Mouse (Mus musculus) limb, embryonic 15.5 days (tissue): ENCODE measurements around the gene Trim45. TPM values are rescaled to one million over a fixed set of nuclear protein-coding genes. Genes with fewer than 3 reads are reported as not detected.
A peak's percentile ranks its signal among the peaks of the same experiment; 100 is the strongest.

Experiments used
- ATAC-seq: fragments of 200-750 bp; cut with Nextera tagmentation; 2 replicates; pipeline ENCODE4 v1.8.0; 2017; ENCODE audit warnings: low read depth, moderate TSS enrichment; ENCODE audit not compliant: insufficient number of reproducible peaks, low FRiP score, low TSS enrichment
- H3K27ac ChIP-seq: fragments of 300-500 bp; sonication (generic); 2 replicates; pipeline ENCODE4 v1.5.1; 2015; ENCODE audit warnings: moderate library complexity, mild to moderate bottlenecking, inconsistent platforms
- H3K27me3 ChIP-seq: fragments of 300-500 bp; sonication (generic); 2 replicates; pipeline ENCODE4 v1.6.1; 2015; ENCODE audit warnings: inconsistent platforms
- H3K36me3 ChIP-seq: fragments of 300-500 bp; sonication (generic); 2 replicates; pipeline ENCODE4 v1.6.1; 2015; ENCODE audit warnings: inconsistent platforms
- H3K4me1 ChIP-seq: fragments of 300-500 bp; sonication (generic); 2 replicates; pipeline ENCODE4 v1.6.1; 2015; ENCODE audit warnings: inconsistent platforms
- H3K4me2 ChIP-seq: fragments of 300-500 bp; sonication (generic); 2 replicates; pipeline ENCODE4 v1.6.1; 2015; ENCODE audit warnings: mild to moderate bottlenecking, inconsistent platforms
- H3K4me3 ChIP-seq: fragments of 300-500 bp; sonication (generic); 2 replicates; pipeline ENCODE4 v1.5.1; 2015; ENCODE audit warnings: mild to moderate bottlenecking, inconsistent platforms
- H3K9ac ChIP-seq: fragments of 300-500 bp; sonication (generic); 2 replicates; pipeline ENCODE4 v1.6.1; 2015; ENCODE audit warnings: inconsistent platforms
- H3K9me3 ChIP-seq: fragments of 300-500 bp; sonication (generic); 2 replicates; pipeline ENCODE4 v1.6.1; 2016; ENCODE audit warnings: inconsistent platforms
- WGBS: fragments of 180-500 bp; shearing (Covaris S2); methylation state at CpG from one replicate; pipeline ENCODE4 v1.1.7; 2015; 5-methylcytosine and 5-hydroxymethylcytosine counted together
- polyA plus RNA-seq: library from polyadenylated mRNA; unstranded; fragments of >200 nt; fragmentation: Nextera tagmentation; extraction: Ambion mirVana; gene quantifications from 2 replicates; pipeline ENCODE4 v1.2.1, GENCODE M21; 2015

The Trim45 gene
- polyA plus RNA-seq, 1 experiment from 2014 or later = 5.9 TPM

- 62% methylated on average over 6 of the region's 6 CpGs for WGBS
- no peak overlapping the region for H3K9ac ChIP-seq
- no peak overlapping the region for H3K4me3 ChIP-seq
- no peak overlapping the region for H3K4me2 ChIP-seq
- no peaks in the 10 kb centered on the region for H3K27me3 ChIP-seq
- H3K27ac ChIP-seq = no peak overlapping the region
- H3K4me1 ChIP-seq = no peaks in the 10 kb centered on the region
- ATAC-seq = no peak
- H3K36me3 ChIP-seq = peaks cover 66% of the 10 kb centered on the region
- no peaks in the 10 kb centered on the region for H3K9me3 ChIP-seq
Observed at GRCm38 (mm10) chr3:100935521-100935920, 13.5 kb downstream of the Trim45 start.

DNA sequence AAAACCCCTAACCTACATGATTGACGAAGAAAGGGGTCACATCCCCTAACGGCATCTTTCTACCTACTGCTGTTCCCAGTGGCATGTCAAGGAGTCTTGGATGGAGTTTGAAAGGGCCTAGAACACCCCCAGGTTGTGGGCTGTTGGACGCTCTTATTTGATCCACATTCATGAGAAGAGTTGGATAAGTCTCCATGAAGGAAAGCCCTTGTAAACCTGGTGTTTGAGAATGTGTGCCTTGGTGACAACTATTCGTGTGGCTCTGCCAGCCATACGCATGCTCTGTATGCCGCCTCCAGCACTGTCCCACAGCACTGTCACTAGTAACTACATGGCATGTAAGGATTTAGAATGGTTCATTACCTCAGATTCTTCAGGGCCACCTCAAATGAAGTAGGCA is 14.2 kb downstream of the Trim45 start:
- H3K4me2 ChIP-seq = no peak overlapping the region
- H3K36me3 ChIP-seq = peaks cover 66% of the 10 kb centered on the region
- no peak for ATAC-seq
- WGBS = 98% methylated on average over 6 of the region's 6 CpGs
- H3K9me3 ChIP-seq = no peaks in the 10 kb centered on the region
- no peaks in the 10 kb centered on the region for H3K4me1 ChIP-seq
- H3K27ac ChIP-seq = no peak overlapping the region
- no peaks in the 10 kb centered on the region for H3K27me3 ChIP-seq
- H3K9ac ChIP-seq = no peak overlapping the region
- H3K4me3 ChIP-seq = no peak overlapping the region

- Histone ChIP-seq H3K9me3 (no peaks in the 10 kb centered on the region), H3K27ac (no peak overlapping the region), H3K27me3 (no peaks in the 10 kb centered on the region), H3K4me1 (no peaks in the 10 kb centered on the region), H3K36me3 (peaks cover 60% of the 10 kb centered on the region), H3K4me3 (no peak overlapping the region), H3K9ac (no peak overlapping the region), H3K4me2 (no peak overlapping the region)
- 93% methylated on average over 4 of the region's 4 CpGs for WGBS
- no peak for ATAC-seq
Observed at GRCm38 (mm10) chr3:100938211-100938610, 16.2 kb downstream of the Trim45 start.

GRCm38 (mm10) chr3:100940496-100941037 is 18.6 kb downstream of the Trim45 start:
- H3K9me3 ChIP-seq = no peaks in the 10 kb centered on the region

GRCm38 (mm10) chr3:100947286-100947685 is 25.3 kb downstream of the Trim45 start:
- no peak for ATAC-seq
- Histone ChIP-seq H3K4me2 (no peak overlapping the region), H3K36me3 (peaks cover 84% of the 10 kb centered on the region), H3K9ac (no peak overlapping the region), H3K9me3 (no peaks in the 10 kb centered on the region), H3K4me3 (no peak overlapping the region), H3K27ac (no peak overlapping the region), H3K27me3 (no peaks in the 10 kb centered on the region), H3K4me1 (no peaks in the 10 kb centered on the region)
- WGBS = 91% methylated on average over 8 of the region's 8 CpGs

More at GRCm38 (mm10) chr3:100940496-100941037, 18.6 kb downstream of the Trim45 start:
- no peak for ATAC-seq
- no peak overlapping the region for H3K27ac ChIP-seq
- H3K4me1 ChIP-seq = no peaks in the 10 kb centered on the region
- WGBS = 80% methylated on average over 4 of the region's 4 CpGs
- peaks cover 69% of the 10 kb centered on the region for H3K36me3 ChIP-seq
- H3K9ac ChIP-seq = no peak overlapping the region
- H3K4me3 ChIP-seq = no peak overlapping the region
- H3K27me3 ChIP-seq = no peaks in the 10 kb centered on the region
- H3K4me2 ChIP-seq = no peak overlapping the region

DNA sequence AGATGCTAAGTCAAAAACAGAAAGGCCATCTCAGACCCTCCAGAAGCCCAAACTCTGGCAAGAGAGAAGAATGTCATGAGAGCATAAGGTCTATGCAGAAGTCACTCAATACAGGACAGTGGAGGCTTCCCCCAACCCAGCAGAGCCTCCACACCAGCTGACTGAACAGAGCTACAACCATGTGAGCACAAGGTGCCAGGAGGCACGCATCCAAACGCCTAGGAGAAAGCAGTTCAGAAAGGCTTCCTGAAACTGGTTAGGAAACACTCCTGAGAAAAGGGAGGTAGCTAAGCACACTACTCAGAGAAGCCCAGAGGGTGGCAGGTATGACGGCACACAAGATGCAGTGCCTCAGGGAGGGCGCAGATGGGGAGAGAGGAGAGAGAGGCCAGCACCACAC is 29.5 kb downstream of the Trim45 start:
- Histone ChIP-seq H3K27ac (no peak overlapping the region), H3K4me1 (no peaks in the 10 kb centered on the region), H3K9ac (no peak overlapping the region), H3K4me2 (no peak overlapping the region), H3K4me3 (no peak overlapping the region), H3K36me3 (peaks cover 83% of the 10 kb centered on the region), H3K9me3 (no peaks in the 10 kb centered on the region), H3K27me3 (no peaks in the 10 kb centered on the region)
- 78% methylated on average over 4 of the region's 4 CpGs for WGBS
- no peak for ATAC-seq

- ATAC-seq = no peak
- H3K4me2 ChIP-seq = no peak overlapping the region
- no peaks in the 10 kb centered on the region for H3K27me3 ChIP-seq
- peaks cover 83% of the 10 kb centered on the region for H3K36me3 ChIP-seq
- H3K4me1 ChIP-seq = no peaks in the 10 kb centered on the region
- no peak overlapping the region for H3K27ac ChIP-seq
- H3K9me3 ChIP-seq = no peaks in the 10 kb centered on the region
- H3K4me3 ChIP-seq = no peak overlapping the region
- no peak overlapping the region for H3K9ac ChIP-seq
Observed at GRCm38 (mm10) chr3:100954616-100955015, 32.6 kb downstream of the Trim45 start.

GRCm38 (mm10) chr3:100961007-100961406 is 39.0 kb downstream of the Trim45 start:
- ATAC-seq = no peak
- Histone ChIP-seq H3K4me2 (no peak overlapping the region), H3K9ac (no peak overlapping the region), H3K27me3 (no peaks in the 10 kb centered on the region), H3K9me3 (no peaks in the 10 kb centered on the region), H3K4me3 (no peak overlapping the region), H3K36me3 (peaks cover 59% of the 10 kb centered on the region), H3K27ac (no peak overlapping the region), H3K4me1 (no peaks in the 10 kb centered on the region; the same call in 1 of the 2 replicates)
- 73% methylated on average over 5 of the region's 5 CpGs for WGBS

DNA sequence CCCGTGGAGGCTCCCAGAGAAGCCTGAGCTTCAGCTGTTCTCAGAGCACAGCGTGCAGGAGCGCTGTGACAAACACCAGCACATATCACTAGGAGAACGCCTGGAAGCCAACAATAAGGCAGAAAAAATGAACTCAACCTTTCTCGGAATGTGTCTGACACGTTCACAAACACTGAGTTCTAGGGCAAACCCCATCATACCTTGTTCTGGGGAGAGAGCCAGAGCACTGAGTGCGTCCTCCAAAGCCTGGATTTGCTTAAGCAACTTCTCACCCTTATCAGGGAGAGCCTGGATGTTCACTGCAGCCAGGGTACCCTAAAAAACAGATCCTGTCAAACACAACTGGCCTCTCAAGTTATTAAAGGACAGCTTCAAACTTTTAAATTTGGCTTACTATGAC is 39.5 kb downstream of the Trim45 start:
- Histone ChIP-seq H3K4me3 (no peak overlapping the region), H3K36me3 (peaks cover 54% of the 10 kb centered on the region), H3K9me3 (no peaks in the 10 kb centered on the region), H3K9ac (no peak overlapping the region), H3K4me1 (no peaks in the 10 kb centered on the region; the same call in 1 of the 2 replicates), H3K27me3 (no peaks in the 10 kb centered on the region), H3K27ac (no peak overlapping the region), H3K4me2 (no peak overlapping the region)
- ATAC-seq = no peak
- 81% methylated on average over 7 of the region's 7 CpGs for WGBS

- Histone ChIP-seq H3K4me3 (no peak overlapping the region), H3K27ac (no peak overlapping the region), H3K36me3 (peaks cover 30% of the 10 kb centered on the region), H3K27me3 (no peaks in the 10 kb centered on the region), H3K4me1 (peaks cover 4% of the 10 kb centered on the region), H3K4me2 (no peak overlapping the region), H3K9ac (no peak overlapping the region), H3K9me3 (no peaks in the 10 kb centered on the region)
- WGBS = 73% methylated on average over 14 of the region's 14 CpGs
- ATAC-seq = no peak
Observed at GRCm38 (mm10) chr3:100963849-100964542, 42.0 kb downstream of the Trim45 start.

DNA sequence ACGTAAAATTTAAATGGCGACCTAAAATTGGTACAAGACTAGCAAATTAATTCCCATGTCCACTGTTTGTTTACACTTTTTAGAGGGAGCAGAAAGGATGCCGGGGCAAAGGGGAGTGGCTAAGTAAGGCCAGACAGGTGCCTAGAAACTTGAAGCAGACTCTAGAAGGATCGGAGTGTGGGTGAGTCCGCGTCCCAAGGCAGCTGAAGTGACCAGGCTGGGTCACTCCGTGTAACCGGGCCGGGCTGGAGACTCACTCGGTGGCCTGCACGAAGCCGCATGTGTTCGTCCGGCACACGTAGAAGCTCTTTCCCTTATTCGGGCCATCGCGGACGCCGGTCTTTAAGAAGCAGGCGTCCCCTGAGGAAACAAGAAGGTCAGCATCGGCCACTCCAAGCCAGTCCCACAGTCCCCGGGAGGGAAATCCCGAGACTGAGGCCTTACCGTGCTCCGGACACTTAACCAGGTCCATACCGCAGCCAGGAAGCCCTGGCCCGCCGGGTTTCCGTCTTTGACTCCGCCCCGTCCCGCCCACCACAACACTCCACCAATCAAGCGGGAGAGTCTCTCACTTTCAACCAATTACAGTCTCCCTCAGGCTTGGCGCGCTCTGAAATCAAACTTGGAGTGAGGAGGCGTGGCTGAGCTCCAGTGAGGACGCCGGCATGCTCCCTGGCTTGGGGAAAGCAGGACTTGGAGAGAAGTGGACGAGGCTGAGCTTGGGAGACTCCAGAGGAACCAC is 47.3 kb downstream of the Trim45 start, which contains the start of gene Ttf2:
Gene Ttf2 (minus strand): TSS at position 488 of the 742 bp plus-strand sequence.
- Histone ChIP-seq H3K36me3 (no peaks in the 10 kb centered on the region), H3K4me3 (peak within 1 kb of the TSS; percentile 74), H3K27ac (no peak within 1 kb of the TSS), H3K27me3 (no peaks in the 10 kb centered on the region), H3K9me3 (no peaks in the 10 kb centered on the region), H3K4me1 (peaks cover 12% of the 10 kb centered on the region), H3K4me2 (peak within 1 kb of the TSS; percentile 85), H3K9ac (peak within 1 kb of the TSS; percentile 42)
- WGBS = under 1% methylated on average over 40 of the region's 40 CpGs
- peak; percentile 98 for ATAC-seq

DNA sequence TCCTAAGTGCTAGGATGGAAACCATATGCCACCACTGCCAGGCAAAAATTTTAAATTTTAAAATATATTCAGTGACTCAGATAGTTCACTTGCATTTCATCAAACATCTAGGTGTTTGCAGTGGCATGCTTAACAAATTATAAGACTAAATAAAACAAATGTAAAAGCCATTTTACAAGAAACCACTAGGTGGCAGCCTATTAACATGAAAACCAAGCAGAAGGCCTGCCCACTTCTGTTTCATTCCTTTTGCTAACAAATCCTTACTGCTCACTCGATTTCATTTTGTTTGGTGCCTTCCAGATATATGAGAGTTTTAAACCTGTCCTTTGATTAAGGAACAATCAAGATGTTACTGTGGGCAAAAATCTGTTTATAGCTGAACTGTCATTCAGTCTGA is 51.9 kb downstream of the Trim45 start:
- Histone ChIP-seq H3K9ac (no peak overlapping the region), H3K27me3 (no peaks in the 10 kb centered on the region), H3K27ac (no peak overlapping the region), H3K4me3 (no peak overlapping the region), H3K4me2 (no peak overlapping the region), H3K36me3 (no peaks in the 10 kb centered on the region), H3K4me1 (peaks cover 13% of the 10 kb centered on the region), H3K9me3 (no peaks in the 10 kb centered on the region)
- WGBS = 2% methylated on average over 1 of the region's 1 CpGs
- no peak for ATAC-seq
